Mouse (Mus musculus) CD4-positive, CD25-positive, alpha-beta regulatory T cell, adult 4 months (primary cell): ENCODE measurements around the gene Gm10518. TPM values are rescaled to one million over a fixed set of nuclear protein-coding genes. Genes with fewer than 3 reads are reported as not detected.
A peak's percentile ranks its signal among the peaks of the same experiment; 100 is the strongest.

ENCODE experiments used
- ATAC-seq: one replicate; pipeline ENCODE4 v1.8.0; 2017
- polyA plus RNA-seq, 2 experiments: library from polyadenylated mRNA; unstranded; fragments of 100-300 nt; shearing (Covaris generic); gene quantifications; one replicate each; pipeline ENCODE4 v1.2.1; 2017

Gm10518 gene
- polyA plus RNA-seq, 2 experiments from 2014 or later = not detected

DNA sequence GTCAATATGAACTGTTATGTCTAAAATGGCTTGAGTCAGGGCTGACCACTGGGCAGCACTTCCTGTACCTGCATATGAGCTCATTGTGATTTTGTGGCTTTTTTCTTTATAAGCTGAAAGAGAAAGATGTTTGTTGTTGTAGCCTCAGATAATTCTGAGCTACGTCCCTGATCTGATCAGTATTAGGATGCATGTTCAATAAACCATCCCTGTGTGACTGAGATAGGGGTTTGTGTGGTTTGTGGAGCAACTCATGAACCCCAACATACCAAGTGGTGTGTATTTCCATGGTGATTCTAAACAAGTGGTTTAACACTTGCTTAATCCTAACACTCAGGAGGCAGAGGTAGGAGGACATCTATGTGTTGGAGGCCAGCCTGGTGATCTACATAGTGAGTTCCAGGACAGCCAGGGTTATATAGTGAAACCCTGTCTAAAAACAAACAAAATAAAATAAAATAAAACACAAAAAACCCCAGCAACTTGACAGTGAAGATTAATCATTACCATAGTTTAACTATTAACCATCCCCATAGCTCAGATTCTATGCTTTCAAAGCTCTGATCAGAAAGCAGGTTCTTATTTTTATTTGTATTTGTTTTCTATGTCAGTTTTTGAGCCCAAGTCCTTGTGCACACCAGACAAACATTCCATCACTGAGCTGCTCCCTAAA lies 32.7 kb downstream of the Gm10518 start:
- ATAC-seq = no peak

DNA sequence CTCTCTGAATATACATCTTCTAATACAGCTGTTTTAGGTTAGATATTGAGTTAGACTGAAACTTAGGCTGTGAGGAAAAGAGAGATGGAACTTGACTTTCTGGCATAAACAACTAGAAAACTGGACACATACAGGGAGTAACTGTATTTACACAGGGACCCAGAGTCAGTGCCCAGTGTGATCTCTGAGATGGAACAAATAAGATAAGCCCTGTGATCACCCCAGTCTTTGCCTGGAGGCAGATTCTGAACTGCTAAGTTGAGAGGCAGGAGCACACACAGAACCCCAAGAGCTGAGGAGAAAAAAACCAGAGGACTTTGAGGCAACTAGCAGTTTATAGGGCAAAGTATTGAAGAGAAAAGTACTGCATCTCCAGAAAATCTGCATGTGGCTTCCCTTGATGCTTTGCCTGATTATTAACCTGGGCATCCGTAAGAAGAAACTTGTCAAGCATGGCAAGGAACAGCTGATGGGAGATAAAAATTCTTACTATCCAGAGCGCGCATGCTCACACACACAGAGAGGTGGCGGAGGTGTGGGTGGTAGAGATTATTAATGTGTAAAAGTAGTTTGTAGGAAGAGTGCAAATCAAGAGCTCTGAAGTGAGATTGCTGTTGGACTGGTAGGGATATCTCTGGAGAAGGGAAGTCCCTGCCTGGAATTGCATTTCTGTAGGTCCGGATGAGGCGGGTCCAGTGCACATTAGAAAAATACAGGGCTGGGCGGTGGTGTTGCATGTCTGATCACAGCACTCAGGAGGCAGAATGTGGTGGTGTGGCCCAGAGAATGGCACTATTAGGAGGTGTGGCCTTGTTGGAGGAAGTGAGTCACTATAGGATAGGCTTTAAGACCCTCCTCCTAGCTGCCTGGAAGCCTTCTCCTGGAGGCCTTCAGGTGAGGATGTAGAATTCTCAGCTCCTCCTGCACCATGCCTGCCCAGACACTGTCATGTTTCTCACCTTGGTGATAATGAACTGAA lies 33.5 kb downstream of the Gm10518 start:
- ATAC-seq = no peak

DNA sequence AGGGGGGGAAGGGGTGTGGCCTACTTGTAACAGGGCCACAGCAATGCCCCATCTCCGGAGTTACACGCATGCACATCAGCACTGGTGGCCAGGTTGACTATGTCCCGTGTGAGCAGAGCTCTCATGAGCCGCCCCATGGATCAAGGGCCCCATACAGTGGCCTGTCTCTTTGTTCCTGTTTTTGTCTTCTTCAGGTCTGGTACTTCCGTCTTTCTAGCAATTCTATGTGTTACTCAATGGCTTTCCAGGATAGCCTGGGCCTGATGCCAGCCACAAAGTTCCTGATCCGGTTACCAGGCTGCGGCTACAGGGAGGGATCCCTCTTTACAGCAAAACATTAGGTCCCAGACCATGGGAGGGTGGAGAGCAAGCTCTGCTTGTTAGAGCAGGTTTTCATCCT lies 39.4 kb downstream of the Gm10518 start:
- ATAC-seq = no peak

DNA sequence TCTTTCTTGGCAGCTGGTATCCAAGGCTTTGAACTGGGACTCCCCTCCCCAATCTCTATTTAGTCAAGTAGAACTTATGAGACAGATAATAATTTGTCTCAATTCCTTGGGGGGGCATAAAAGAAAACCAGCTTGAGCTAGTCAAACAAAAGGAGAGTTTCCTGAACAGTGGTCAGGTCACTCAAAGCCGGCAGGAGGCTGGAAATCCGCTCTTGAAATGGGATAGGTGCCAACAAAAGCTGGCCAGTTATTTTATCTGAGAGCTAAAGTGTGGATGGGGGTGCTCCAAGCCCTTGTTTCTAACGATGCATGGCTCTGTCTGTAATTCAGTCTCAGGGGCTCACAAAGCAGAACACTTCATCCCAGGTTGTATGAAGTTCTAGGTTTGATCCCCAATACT lies 40.8 kb downstream of the Gm10518 start:
- no peak for ATAC-seq

DNA sequence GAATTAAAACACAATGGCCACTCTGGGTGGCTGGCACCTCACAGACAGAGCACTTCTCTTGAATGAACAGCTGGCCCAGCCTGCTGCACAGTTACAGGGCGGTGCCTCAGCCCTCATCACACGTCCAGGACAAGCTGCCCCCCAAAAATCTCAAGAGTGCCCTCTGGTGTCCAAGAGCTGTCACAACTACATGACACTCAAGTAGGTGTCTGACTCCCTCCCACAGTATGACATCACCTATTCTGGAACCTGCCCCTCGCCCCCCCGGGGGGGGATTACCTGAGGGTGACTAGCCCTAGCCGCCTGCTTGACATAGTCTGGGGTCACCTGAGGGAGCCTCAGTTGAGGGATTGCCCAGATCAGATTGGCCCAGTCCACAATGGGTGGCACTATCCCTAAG lies 41.7 kb downstream of the Gm10518 start:
- ATAC-seq = peak; percentile 81

DNA sequence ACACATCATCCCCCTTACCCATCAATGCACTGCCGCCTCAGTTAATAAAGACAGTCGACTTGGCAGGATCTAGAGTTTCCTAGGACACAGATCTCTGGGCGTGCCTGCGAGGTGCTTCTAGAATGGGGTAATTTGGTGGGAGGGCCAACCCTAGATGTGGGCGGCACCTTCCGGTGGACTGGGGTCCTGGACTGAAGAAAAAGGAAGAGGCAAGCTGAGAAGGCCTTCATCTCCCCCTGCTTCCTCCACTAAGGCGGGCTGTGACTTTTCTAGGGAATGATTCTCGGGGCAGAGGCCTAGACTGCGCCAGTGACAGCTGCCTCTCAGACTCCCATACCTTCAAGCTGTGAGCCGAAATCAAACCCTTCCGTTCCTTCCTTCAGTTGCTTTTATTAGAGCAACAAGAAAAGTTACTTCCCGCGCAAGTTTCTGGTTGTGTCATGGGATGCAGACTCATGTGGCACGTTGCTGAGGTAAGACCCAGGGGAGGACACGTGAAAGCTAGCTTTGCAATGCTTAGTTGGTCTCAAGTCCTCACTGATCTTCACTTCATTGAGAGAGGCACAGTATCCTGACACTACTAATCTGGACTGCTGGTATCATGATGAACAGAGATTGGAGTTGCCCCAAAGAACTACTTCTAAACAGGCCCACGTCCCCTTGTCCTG lies 42.8 kb downstream of the Gm10518 start:
- ATAC-seq = no peak

DNA sequence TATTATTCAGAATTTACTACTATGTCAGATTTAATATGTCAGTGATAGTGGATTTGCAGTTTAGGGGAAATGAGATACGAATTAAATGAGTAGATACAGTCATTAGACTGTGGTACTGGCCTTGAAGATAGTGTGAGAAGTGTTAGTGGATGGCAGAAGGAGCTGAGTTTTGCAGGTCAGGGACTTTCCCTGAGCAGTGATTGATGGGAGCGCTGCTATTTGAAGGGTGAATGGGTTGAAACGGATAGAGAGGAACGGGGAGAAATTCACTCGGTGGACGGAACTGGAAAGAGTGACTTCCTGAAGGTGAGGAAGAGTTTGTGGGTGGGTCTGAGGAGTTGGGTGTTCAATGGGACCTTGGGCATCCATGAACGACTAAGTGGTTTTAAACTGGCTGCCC lies 44.0 kb downstream of the Gm10518 start:
- no peak for ATAC-seq

DNA sequence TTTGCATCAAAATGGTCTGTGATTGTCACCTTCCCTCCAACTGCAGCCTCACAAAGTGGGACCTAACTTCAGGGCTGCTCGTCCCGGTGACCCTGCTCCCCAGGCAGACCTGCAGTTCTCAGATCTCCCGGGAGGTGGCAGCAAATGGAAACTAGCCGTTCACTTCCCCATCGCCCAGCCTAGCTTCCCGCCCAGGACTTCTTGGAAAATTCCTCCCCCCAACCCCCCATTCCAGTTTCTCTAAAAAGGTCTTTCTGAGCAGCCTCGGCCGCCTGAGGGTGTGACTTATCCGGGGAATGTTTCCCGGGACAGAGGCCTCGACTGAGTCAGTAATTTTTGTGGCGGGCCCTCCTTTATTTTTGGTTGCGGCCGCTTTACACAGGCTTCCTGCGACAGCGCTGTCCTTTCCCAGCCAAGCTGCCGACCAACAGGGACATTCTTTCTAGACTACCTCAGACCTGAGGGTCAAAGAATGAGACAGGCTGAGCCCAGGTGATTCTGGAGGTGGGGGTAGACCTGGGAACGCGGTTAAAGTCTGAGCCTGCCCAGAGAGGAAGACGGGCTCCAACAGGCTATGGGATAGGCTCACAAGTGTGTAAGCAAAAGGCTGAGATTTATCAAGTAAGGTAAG lies 44.7 kb downstream of the Gm10518 start:
- peak; percentile 62 for ATAC-seq

DNA sequence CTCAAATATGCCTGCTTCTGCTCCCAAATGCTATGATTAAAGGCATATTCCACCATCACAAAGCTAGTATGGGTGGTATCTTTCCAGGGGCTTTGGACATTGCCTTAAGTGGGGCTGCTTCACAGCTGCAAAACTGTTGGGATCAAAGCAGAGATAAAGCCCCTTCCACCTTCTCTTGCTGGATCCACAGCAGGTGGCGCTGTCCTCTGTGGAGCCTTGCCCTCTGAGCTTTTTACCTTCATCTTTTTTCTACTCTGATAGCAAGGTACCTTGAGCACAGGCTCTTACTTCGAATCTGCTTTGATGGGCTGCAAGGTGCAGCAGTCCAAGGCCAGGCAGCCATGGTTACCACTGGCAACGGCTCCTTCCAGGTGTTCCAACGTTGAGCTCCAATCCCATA lies 50.2 kb downstream of the Gm10518 start:
- ATAC-seq = no peak

Other genes with a start within 250 kb of the Gm10518 start
- gene Sccpdh, start 135.2 kb upstream of the Gm10518 start, polyA plus RNA-seq = 10 to 100 TPM; 10.1 to 16.1 TPM
- gene Kif28, start 58.1 kb upstream of the Gm10518 start, polyA plus RNA-seq = not detected
- 10 to 100 TPM; 24.3 to 25.5 TPM for gene Ahctf1, start 304 bp downstream of the Gm10518 start, polyA plus RNA-seq
- under 1 TPM; 0.36 to 0.43 TPM for gene Cdc42bpa, start 157.1 kb downstream of the Gm10518 start, polyA plus RNA-seq